Mouse (Mus musculus) olfactory bulb, adult 2 months (tissue): Measurements from ENCODE around the gene Usp37.

ENCODE experiments used
- CTCF ChIP-seq: fragments of 200-500 bp; IDR thresholded peaks from 2 replicates; pipeline ENCODE4 v1.5.1; 2012; ENCODE audit warnings: low read depth, mild to moderate bottlenecking, low read length, moderate library complexity; ENCODE audit not compliant: insufficient read depth
- POLR2A ChIP-seq: fragments of 200-500 bp; IDR thresholded peaks from 2 replicates; pipeline ENCODE4 v1.6.1; 2012; ENCODE audit warnings: mild to moderate bottlenecking, low read depth, low read length, moderate library complexity; ENCODE audit not compliant: insufficient read depth

- no peak for TF ChIP-seq CTCF
- no peak for TF ChIP-seq POLR2A
Observed at GRCm38 (mm10) chr1:74433220-74433619, 110.9 kb downstream of the Usp37 start.
